Mouse (Mus musculus) kidney, adult 9 months (tissue): ENCODE data around the gene Ank.
A peak's percentile ranks its signal among the peaks of the same experiment; 100 is the strongest.

ENCODE experiments used
- DNase-seq: peaks from one replicate; pipeline ENCODE4 v3.0.0; 2022

The Ank gene

DNA sequence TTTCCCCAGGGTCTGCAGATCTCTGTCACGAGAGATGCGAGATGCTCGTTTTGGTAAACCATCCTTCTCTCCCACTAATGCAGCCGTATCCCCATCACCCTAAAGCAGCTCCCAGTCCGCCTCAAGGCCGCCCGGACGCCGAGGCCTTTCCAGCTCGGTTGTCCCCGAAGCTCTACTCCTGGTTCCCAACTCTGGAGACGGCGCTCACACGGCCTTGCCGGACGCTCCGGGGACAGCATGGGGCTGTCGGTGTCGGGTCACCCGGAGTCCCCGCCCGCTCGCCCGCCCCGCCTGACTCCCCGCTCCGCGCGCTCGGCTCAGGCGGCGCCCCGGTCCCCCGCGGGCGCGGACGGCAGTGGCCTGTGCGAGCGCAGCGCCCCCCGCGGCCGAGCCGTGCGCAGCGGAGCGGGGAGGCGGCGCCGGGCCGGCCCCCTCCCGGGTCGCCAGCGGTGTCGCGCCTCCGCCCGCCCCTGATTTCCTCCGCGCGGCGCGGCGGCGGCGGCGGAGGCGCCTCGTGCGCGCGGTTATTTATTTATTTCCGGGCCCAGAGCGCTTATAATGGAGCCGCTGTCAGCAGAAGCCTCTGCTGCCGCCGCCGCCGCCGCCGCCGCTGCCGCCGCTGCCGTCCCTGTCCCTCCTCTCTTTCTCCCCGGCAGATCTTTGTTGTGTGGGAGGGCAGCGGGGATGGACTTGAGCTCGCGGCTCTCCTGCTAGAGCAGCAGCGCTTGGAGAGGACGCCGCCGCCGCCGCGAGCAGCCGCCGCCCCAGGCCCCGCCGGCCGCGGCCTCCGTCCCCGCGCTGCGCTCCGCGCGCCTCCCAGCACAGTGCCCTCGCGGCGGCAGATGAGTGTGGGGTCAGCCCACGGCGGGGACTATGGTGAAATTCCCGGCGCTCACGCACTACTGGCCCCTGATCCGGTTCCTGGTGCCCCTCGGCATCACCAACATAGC, at the start of gene Ank:
Gene Ank, plus strand, starts transcription at position 547 of the 950 bp plus-strand sequence.
- peak; percentile 71 for DNase-seq

DNA sequence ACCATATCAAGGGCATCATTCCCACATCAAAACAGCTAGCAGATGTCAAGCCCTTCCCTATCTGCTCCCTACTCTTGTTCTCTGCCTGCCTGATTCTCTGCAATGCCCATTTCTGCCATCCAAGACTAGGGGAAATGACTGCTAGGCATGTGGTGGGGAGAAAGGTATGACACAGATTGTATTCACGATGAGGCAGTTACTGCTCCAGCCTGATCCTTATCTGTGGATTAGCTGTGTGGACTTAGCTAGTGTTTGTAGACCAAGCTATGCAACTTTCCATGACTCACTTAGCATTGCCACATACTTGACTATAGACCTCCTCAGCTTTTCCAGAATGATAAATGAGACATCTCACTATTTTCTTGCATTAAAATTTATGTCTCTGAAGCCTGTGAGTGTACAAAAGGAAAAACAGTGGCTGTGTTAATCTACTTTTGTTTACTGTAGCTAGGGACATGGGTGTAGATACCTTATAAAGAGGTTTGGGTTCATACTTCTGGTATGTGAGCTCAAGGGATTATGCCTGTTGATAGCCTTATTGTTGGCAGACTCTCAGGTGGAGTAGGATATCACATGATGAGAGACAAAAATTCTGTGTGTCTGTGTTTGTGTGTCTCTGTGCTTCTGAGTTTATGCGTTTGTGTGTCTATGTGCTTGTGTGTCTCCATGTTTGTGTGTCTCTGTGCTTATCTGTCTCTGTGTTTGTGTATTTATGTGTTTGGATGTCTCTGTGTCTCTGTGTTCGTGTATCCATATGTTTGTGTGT, 47.7 kb upstream of the Ank start:
- no peak for DNase-seq

DNA sequence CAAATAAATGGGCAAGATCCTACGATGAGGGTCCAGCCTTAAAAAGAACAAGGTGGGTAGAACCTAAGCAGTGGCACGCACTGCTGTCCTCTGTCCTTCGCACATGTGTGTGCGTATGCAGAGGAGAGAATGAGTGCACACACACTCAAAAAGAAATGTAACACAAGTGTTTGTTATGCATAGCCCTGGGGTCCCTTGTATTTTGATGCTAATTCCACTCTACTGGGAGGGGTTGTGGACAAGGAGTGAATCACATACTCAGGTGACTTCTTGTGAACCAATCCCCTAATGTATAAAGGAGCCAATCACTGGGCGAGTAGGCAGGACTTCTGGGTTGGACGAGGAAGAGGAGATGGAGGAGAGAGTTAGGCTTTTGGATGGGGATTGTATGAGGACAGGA, 44.9 kb upstream of the Ank start:
- DNase-seq: no peak

DNA sequence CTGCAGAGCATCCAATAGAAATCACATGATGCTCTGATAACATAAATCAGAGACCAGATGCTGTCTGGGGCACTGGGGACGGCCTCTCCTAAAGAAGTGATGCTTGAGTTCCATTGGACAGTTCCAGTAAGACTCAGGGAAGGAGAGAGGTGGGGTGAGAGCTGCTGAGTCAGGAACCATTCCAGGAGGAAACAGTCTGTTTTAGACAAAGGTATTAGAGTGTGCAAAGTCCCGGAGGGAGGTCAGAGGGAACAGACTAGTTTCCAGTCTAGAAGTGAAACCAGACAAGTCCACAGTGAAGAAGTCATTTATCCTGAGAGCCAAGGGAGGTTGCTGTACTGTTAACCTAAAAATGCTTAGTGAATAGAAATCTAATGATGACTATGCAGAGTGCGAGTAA, 38.9 kb upstream of the Ank start:
- DNase-seq: no peak

DNA sequence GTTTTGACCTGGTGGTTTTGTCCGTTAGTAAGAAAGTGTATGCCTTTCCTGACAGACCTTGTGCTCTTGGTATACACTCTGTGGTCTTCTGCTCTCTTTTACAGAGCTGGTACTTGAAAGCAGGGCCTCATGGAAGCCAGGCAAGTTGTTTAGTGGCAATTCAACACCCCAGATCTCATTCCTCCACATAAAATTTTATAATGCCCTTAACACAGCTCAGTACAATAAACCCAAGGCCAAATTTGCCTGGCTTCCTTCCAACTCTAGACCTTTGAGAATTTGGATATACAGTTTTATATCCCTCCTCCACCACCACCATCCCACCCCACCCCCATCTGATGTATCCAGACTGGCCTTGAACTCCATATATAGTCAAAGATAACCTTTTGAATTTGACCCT, 36.2 kb upstream of the Ank start:
- DNase-seq: no peak

DNA sequence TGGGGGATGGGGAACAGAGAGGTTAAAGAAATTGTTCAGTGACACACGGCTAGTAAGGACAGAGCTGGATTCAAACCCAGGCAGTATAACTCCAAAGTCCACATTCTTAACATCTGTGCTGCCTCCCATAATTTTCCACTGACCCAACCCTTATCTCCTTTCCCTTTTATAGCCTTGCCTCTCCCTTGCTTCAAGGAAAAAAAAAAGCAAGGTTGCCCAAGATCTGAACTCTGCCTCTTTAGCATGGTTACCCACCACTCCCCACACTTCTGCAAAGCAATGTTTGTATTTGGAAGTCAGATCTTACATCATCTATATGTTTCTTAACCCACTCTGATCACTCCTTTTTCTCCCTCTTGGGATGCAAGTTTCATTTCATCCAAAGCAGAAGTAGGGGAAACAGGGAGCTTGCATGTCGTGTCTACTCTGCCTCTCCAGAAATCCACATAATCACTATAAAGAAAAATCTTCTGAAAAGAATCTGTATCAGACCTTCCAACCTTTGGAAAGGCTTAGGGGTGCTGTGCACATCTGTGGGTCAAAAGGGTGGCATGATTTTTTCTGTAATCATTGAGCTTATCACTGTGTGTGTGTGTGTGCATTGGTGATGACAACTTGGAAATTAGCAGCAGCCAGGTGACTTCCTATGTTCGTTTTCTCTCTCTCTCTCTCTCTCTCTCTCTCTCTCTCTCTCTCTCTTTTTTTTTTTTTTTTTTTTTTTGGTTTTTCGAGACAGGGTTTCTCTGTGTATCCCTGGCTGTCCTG, 33.4 kb upstream of the Ank start:
- DNase-seq: no peak

DNA sequence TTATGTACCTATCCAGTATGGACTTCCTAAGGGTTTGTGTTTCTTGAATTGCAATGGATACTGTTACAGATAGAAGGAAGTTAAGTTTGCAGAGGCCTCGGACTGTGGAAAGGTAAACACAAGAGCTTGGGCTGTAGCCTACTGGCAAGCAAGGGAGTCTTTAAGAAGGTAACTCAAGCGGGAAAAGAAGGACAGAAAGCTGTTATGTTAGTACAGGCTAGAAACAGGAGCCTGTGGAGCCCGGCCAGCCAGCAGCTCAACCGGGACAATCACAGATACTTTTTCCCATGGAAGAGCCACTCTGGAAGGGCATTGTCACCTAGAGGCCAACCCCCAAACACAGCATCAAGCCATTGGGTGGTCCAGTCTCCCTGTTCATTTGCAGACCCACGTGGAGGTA, 31.1 kb upstream of the Ank start:
- no peak for DNase-seq

DNA sequence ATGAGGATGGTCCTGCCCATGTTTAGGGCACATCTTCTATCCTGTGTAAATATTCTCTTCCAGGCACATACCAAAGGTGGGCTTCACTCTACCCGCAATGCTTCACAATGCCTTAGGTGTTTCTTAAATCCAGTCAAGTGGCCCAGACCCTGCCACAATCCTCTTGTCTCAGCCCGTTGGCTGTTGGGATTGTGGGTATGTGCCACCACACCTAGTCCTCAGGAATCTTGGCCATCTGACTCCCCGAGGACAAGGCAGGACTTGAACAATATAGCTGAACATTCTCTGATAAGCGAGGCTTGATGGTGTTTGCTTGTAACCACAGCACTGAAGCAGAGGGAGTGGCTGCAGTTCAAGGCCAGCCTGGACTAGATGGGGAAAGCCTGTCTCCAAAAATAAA, 30.3 kb upstream of the Ank start:
- no peak for DNase-seq

DNA sequence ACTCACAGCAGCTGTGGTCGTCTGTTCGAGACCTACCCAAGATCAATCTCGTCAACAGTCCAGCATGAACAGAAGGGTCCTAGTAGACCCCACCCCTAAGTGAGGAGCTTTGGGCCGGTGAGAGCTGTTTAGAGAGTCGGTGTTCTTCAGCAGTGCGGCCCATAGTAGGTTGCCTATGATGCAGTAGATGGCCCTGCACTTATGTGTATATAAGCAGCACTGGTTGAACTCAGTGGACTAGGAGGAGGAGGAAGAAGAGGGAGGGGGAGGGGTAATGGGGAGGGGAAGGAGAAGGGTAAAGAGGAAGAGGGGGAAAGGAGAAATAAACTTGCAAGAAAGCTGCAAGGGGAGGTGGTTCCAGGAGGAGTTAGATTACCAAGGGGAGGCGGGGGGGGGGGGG, 25.4 kb upstream of the Ank start:
- no peak for DNase-seq

DNA sequence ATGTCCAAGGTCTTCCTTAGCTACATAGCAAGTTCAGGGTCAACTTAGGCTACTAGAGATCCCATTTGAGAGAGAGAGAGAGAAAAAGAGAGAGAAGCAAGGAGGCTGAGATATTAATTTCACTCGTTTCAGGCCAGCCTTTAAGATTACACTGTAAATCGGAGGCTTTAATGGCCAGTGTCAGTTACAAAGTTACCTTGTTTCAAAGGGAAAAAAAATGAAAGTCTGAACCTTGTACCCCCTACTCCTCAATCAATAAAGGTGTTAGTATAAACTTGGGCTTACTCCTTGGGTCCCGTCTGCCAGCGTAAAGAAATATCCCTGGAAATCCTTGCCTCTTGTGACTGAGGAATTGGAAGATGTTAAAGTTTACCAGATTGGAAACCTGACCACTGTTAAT, 24.9 kb upstream of the Ank start:
- no peak for DNase-seq

DNA sequence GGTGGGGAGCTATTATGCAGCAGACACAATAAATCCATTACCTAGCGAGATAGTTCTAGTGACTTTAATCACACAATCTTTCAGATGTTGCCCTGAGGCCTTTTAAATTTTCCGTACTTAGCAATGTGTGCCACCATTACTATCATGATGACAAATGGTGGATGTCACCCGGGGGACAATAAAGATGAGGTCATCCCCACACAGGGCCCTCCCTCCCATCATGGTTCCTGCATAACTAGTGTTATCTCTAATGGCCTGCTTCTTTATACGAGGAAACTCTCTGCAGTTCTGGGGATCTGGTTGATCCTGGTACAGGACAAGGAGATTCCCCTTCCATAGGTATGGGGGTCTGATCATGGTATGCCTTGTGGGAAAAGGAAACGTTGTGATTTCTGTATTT, 24.5 kb upstream of the Ank start:
- no peak for DNase-seq

DNA sequence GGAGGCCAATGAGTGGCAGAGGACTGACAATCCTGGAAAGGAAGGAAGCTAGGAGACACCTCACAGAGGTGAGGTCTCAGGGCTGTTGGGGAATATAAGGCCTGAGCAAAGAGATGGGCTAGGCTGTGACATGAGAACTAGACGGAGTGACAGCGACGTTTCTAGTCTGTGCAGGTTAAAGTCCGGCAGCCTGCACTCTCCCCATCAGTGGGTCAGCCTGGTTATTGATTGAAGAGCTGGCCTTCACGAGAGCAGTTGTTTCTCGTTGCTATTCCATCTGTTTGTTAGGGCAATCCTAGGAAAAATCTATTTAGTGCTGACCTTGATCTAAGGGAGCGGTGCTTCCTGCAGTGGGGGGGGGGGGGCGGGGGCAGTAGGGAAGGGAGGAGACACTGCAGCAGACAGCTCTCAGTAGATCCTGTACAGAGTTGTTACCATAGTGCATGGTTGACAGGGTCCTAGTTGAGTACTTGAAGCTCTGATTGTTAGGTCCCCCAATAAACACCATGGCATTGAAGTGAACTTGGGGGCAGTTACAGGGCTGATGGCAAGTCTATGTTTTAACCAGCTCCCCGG, 21.6 kb upstream of the Ank start:
- DNase-seq: peak; percentile 38

DNA sequence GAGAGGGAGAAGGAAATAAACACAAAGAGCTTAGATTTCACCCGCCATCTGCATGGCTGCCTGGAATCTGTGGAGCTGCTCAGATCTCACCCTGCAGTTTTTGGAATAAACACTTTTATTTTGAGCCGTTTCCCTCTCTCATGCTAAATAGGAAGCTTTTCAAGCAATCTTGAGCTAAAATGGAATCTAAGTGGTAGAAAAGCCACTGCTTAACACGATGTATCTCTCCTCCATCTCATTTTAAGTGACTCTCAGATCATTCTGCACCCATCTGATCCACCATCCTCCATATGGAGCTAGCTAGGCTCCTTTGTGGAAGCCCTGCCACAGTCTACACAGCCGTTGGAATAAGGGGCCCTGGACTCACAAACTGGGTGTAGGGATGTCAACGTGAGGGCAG, 15.8 kb upstream of the Ank start:
- DNase-seq: no peak

DNA sequence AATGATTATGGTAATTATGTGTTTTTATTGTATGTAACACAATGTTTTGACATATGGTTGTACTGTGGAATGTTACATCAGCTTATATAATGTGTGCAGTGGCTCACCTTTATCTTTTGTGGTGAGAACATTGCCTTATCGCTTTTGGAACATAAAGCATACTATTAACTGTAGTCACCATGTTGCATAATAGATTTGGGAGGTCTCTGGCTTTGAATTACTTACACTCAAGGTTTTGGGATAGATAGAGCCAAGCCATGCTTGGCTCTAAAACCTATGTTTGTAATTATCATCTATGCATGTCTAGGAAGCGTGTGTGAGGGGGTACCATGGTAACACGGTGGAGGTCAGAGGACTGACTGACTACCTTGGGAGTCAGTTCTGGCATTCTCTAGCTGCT, 14.7 kb upstream of the Ank start:
- DNase-seq: no peak

DNA sequence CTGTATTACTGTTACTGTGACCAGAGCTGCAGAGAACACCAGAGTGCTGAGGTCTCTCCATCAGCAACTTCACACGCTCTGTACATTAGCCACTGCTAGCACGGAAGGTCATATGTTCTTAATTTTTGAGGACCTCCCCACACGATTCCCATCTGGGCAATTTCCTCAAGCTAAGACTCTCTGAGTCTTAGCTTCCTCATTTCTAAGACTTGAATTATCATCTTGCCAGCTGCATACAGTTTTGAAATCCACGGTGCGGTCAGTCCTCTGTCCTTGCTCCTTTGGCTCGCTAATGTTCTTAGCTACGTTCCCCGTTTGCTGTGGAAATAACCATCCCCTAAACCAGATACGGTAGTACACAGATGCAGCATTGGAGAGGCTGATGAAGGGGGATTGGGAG, 14.0 kb upstream of the Ank start:
- no peak for DNase-seq

DNA sequence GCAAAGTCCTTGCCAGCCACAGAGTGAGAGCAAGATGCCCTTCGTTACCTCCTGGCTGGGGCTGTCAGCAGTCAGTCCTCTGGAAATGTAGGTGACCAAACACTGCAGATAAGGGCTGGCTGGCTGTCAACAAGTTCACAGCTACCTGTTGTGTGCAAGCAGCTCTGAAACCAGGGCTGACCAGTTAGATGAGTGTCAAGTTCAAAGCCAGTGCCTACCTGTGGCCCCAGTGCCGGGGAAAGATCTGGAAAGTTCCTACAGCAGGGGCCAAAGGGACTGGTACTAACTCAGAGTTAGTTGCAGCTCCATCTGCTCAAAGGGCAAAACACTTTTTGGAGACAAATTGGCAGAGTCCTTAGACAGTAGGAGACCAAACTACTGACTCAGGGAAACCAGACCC, 9.5 kb upstream of the Ank start:
- DNase-seq: no peak

DNA sequence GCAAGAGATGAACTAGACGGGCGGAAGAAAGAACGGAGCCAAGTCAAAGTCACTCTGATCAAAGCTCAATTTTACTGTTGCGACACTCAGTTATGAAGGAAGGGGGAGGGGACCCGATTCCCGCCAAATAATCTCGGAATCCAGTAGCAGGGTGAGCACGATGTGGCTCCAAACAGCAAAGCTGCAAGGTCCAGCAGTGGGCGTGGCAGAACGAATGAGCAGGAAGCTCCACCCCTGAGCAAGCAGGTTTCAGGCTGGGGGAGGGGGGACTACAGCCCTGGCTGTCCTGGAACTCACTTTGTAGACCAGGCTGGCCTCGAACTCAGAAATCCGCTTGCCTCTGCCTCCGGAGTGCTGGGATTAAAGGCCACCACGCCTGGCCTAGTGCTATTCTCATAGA, 6.7 kb upstream of the Ank start:
- DNase-seq: peak; percentile 21

DNA sequence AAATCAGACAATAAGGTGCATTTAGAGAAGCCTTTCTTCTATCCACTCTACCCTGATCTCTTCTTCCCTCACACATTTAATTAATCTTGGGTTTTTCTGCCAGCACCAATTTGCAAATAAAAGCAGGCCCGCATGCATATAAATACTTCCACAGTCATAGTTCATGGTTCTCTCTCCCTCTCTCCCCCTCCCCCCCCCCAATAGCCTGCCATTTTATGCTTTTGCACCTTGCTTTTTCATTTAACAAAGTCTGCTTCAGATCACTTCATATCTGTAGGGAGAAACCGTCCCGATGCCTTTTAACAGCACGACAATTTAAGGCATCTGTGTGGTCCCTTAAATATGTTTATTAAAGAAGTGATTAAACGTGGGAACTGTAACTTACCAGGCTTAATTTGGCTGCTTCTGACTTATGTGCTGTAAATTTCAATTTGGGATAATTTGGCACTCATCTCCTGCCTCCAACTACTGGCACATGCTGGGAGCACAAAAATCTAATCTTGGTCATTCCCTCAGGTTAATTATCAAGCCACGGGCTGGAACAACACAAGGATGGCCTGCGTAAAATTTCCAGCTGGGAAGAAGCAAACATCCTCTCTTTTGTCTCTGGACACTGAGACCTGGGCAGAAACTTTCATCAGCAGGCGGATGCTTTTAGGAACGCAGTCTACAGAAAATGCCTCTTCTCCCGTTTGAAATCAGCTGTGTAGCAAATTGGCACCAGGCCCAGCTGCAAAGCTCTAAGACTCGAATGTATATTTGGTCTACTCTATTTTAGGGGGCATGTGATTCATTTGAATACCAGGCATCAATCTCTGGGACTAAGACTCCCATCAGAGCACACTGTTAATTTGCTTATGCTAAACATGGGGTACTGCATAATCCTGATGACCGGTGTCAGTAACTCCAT, 4.9 kb upstream of the Ank start:
- peak; percentile 34 for DNase-seq

DNA sequence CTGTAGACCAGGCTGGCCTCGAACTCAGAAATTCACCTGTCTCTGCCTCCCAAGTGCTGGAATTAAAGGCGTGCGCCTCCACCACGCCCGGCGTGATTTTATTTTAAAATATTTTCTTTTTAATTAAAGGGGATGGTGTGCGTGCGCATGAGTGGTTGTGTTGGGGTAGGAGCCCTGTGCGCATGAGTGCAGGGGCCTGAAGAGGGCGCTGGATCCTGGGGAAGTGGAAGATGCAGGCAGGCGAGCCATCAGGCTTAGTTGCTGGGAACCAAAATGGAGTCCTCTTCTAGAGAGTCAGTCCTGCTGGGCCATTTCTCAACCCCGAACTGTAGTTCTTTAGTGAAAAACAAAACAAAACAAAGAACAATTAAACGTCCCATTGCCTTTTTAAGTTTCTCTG, 2.6 kb upstream of the Ank start:
- no peak for DNase-seq

DNA sequence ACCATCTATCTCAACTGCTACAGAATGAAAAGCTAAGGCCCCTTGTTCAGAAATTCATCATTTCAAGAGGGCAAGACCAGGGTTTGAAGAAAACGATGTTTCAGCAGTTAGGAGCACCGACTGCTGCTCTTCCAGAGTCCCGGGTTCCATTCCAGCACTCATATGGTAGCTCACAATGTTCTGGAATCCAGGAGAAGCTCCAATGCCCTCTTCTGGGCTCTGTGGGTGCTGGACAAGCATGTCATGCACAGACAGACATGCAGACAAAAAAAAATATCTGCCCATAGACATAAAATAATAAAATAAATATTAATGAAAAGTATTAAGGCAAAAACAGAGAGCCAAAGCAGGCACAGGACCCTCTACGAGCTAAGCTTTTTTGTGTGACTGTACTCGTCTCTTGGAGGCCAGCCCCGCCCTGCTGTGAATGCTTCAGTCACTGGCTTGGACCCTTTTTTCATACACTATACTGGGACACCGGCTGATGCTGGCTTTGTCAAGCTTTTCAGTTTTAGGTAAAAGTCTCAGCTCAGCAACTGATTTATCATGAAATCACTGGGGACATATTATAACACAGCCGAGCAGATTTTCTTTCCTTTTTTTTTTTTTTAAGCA, 979 bp upstream of the Ank start:
- DNase-seq: no peak

DNA sequence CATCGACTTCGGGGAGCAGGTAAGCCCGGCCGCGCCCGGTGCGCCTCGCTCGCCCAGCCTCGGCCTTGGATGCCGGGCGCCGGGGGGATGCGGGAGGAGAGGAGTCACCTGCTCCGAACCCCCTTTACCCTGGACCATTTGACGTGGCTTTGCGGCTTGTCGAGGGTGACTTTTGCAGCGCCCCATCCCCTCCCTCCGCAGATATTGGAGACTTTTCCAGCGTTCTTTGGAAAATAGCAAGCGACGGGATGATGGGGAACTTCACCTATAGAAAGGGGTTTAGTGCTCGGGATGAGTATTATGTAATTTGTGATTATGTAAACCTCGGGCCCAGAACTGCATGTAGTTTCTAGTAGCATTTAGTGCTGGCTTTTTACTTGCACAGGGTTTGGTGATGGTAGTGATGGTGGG, 609 bp downstream of the Ank start:
- no peak for DNase-seq

DNA sequence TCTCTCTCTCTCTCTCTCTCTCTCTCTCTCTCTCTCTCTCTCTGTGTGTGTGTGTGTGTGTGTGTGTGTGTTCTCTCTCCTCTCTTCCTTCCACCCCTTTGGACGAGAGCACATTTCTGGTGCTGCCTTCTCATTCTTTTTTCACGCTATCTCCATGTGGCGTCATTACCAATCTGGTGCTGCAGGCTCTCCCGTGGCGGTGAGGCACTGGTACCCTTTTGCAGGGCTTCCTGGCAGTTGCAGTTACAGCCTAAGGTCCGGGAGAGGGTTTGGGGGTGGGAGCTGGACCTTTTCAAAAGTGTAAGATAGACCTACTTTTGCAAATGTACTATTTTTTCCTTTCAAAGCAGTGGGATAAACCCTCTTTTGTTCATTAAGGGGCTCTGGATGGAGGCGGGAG, 1.2 kb downstream of the Ank start:
- no peak for DNase-seq
